Comparison of ENCODE assay signal across 20 mouse cellular contexts in genomic region chr14:12388192-12388795, GRCm38 (mm10). TPM values are rescaled to one million over a fixed set of nuclear protein-coding genes. Genes with fewer than 3 reads are reported as not detected.
A peak's percentile ranks its signal among the peaks of the same experiment; 100 is the strongest.
DNase-seq lines count a peak whose midpoint lies in the region; ATAC-seq and TF ChIP-seq lines count a peak whose summit lies in the region.
"Had no signal": no experiment of that assay in that cellular context is flagged by ENCODE, and none has a peak within 500 bp of the region (broad histone marks: within the 10 kb centered on the region; RNA-seq: fewer than 3 reads in every experiment).

No protein-coding gene starts in this region.

- DNase-seq in R1 (ENCODE audit: low read depth, low spot score) = peak; percentile 16
- peak; percentile 61 for DNase-seq in embryo, embryonic 11 days
- DNase-seq in forebrain, postnatal 0 days = no peak
- no peak for DNase-seq in cerebellum, postnatal 36 days
- no peak for DNase-seq in left cerebral cortex, adult 11 months (ENCODE audit: low spot score)
- no peak for DNase-seq in ovary, postnatal 36 days (ENCODE audit: low spot score)
- DNase-seq: gastrocnemius, postnatal 25 days; kidney, postnatal 10 days; layer of hippocampus, postnatal 36 days; liver; lung, postnatal 10 days had no signal

- 16% methylated on average over 4 of the region's 4 CpGs for WGBS in forebrain, postnatal 0 days
- WGBS in midbrain, embryonic 13.5 days = 9% methylated on average over 4 of the region's 4 CpGs

- 0 out of 2 replicates have a peak, but pooled peaks cover 3% of the 10 kb centered on the region for H3K36me3 ChIP-seq in forebrain, postnatal 0 days (ENCODE audit: insufficient read depth)
- H3K36me3 ChIP-seq in midbrain, embryonic 13.5 days = no peaks in the 10 kb centered on the region

- TF ChIP-seq CTCF in forebrain, postnatal 0 days (IDR thresholded peaks at IDR 0.05; ENCODE audit: low read depth) = no peak

- peaks cover 32% of the 10 kb centered on the region for H3K4me1 ChIP-seq in forebrain, postnatal 0 days (ENCODE audit: insufficient read depth)
- H3K4me1 ChIP-seq in midbrain, embryonic 13.5 days (replicated peaks) = peaks cover 45% of the 10 kb centered on the region

- H3K4me3 ChIP-seq in forebrain, postnatal 0 days (ENCODE audit: low read depth, low read length) = no peak overlapping the region
- H3K4me3 ChIP-seq in midbrain, embryonic 13.5 days (replicated peaks) = no peak overlapping the region

- no peaks in the 10 kb centered on the region for H3K27me3 ChIP-seq in forebrain, postnatal 0 days (ENCODE audit: insufficient read depth, low read length)
- H3K27me3 ChIP-seq in midbrain, embryonic 13.5 days = peaks cover 99% of the 10 kb centered on the region

- no peak overlapping the region for H3K4me2 ChIP-seq in forebrain, postnatal 0 days (ENCODE audit: low read depth)
- 0 out of 2 replicates have a peak overlapping the region, but pooled peaks have one; percentile 11 for H3K4me2 ChIP-seq in midbrain, embryonic 13.5 days (replicated peaks)
- H3K4me2 ChIP-seq: heart, embryonic 11.5 days had no signal

- H3K27ac ChIP-seq in forebrain, postnatal 0 days (ENCODE audit: low read depth, low read length) = no peak overlapping the region
- H3K27ac ChIP-seq in midbrain, embryonic 13.5 days = no peak overlapping the region; the same call in 1 of the 2 replicates
- H3K27ac ChIP-seq: stomach, postnatal 0 days had no signal

- H3K9ac ChIP-seq in forebrain, postnatal 0 days = no peak overlapping the region
- no peak overlapping the region for H3K9ac ChIP-seq in midbrain, embryonic 13.5 days (replicated peaks)

- peak; percentile 32 for ATAC-seq in forebrain, postnatal 0 days
- peak; percentile 57 for ATAC-seq in midbrain, embryonic 13.5 days
- no peak for ATAC-seq in erythroid progenitor cell, adult 5-6 weeks (replicated peaks; ENCODE audit: low FRiP score, poor library complexity, severe bottlenecking)
- ATAC-seq: CD4-positive, CD25-positive, alpha-beta regulatory T cell, adult 4 months had no signal

- no peaks in the 10 kb centered on the region for H3K9me3 ChIP-seq in forebrain, postnatal 0 days (ENCODE audit: low read length)
- no peaks in the 10 kb centered on the region for H3K9me3 ChIP-seq in midbrain, embryonic 13.5 days

RNA-seq across cellular contexts. Expression of gene Fezf2, which starts 40.3 kb away (rescaled TPM):
- total RNA-seq in forebrain, postnatal 0 days (2014; rRNA removed) = 26.8 and 27.5 TPM in 2 replicates
- polyA plus RNA-seq in forebrain, postnatal 0 days (2015; fragmentation: Nextera tagmentation; extraction: Ambion mirVana) = 40.7 and 42.2 TPM in 2 replicates
- polyA plus RNA-seq in midbrain, embryonic 13.5 days (2015; fragmentation: Nextera tagmentation; extraction: Ambion mirVana) = 6.9 and 8.1 TPM in 2 replicates
- not detected in 2 replicates for total RNA-seq in erythroid progenitor cell, adult 5-6 weeks (2015; ENCODE audit: low replicate concordance)
- not detected in 2 replicates for total RNA-seq in erythroid progenitor cell, adult 5-6 weeks (2017; ENCODE audit: low replicate concordance)
- total RNA-seq: adrenal gland, adult 18-20 months; common myeloid progenitor, adult 5-6 weeks; gastrocnemius, postnatal 25 days; monocyte, adult 5-6 weeks had no signal
- polyA plus RNA-seq: CD4-positive, CD25-positive, alpha-beta regulatory T cell, adult 4 months; small intestine, adult 2 months; stomach, postnatal 0 days had no signal

Comparison
In these comparisons a context has a peak if more than half of its experiments do, and no peak if none do; other contexts are left out.
1. DNase-seq: peak in R1 (single experiment) and embryo, embryonic 11 days (single experiment); none in forebrain, postnatal 0 days (single experiment), cerebellum, postnatal 36 days (0 of 2), left cerebral cortex, adult 11 months (single experiment) and ovary, postnatal 36 days (single experiment).
2. RNA of gene Fezf2, which starts 40.3 kb away (total RNA-seq): 26.8 to 27.5 TPM in forebrain, postnatal 0 days; not detected in erythroid progenitor cell, adult 5-6 weeks; every median in the first group is over 10 times any median in the second.